Mouse (Mus musculus): ENCODE measurements around the gene Gnas.

- TF ChIP-seq CTCF (IDR thresholded peaks at IDR 0.05; ENCODE audit: extremely low read depth, insufficient read depth, low read length) (no peak), POLR2A (IDR thresholded peaks at IDR 0.05; ENCODE audit: extremely low read depth, insufficient read depth, low read length) (no peak)
These were observed 11.0 kb upstream of the Gnas start for GRCm38 (mm10) chr2:174273131-174273530.

Data from cortical plate, adult 2 months (tissue).